Mouse (Mus musculus): ENCODE data around the gene Specc1. TPM values are rescaled to one million over a fixed set of nuclear protein-coding genes. Genes with fewer than 3 reads are reported as not detected.
A peak's percentile ranks its signal among the peaks of the same experiment; 100 is the strongest.

The Specc1 gene
- total RNA-seq, 2 experiments from 2014 or later = 38.6 to 39.0 TPM

DNA sequence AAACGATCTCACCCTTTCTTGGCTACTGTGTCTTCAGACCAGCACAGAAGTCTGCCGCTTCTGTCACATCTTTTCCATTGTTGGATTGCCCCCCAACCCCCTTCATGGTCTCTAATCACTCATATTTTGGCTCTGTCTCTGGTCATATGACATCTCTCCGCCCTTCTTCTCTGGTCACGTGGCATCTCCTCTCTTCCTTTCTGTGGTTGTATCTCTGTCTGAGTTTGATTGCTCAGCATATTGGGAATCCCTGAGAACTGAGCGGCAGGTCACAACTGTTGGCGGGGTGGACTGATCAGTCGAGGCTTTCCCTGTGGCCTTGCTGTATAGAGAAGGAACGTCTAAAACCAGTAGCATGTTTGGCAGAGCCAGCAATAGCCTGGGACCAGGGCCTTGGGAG lies 10.5 kb downstream of the Specc1 start:
- DNase-seq (ENCODE audit: low spot score in 2 of 2) = no peak

GRCm38 (mm10) chr11:61968875-61969274 lies 12.3 kb downstream of the Specc1 start:
- no peak for DNase-seq (ENCODE audit: low spot score in 2 of 2)

DNA sequence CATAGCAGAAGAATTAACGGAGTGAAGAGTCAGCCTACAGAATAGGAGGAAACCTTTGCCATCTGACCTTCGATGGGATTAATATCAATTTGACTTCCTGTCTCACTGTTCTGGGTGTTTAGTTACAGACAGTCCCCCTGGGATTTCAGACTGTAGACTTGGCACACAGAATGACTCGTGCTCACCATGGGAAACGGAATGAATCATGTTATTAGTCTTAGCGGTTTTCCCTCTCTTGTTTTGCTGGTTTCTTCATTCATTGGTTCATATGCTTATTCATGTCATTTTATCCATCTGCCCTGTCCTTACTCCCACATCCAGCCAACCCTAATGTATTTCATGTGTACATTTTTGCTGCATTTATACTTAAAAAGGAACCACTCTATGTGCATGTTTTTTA lies 14.3 kb downstream of the Specc1 start:
- no peak for DNase-seq (ENCODE audit: low spot score in 2 of 2)

DNA sequence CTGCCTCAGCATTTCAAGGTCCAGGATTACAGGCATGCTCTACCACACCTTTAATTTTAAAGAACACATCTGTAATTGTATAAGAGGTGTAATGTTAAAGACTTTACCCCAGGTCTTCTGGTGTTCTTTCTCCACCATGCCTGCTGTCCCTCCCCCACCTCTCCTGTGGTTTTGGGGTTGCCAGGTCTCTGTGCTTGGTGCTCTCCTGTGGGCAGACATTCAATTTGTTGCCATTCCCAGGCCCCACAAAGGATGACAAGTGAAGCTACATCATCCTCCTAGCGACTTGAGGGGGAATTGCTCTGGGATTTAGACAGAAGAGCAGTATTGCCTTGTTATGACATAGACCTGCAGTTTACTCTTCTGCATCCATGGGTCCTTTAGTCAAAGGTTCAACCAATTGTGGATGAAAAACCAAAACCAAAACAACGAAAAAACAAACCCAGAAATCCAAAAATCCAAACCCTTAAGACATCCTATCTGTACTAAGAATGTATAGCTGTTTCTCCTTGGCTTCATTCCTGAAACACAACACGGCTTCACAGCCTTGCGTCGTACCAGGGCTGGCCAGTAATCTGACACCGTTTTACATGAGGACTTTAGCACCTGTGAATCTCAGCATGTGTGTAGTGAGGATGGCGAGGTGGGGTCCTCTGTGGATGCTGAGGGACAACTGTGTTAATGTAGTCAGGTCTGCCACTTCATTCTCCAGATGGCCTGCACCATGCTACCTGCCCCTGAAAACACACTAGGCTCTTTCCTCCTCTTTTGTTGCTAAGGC lies 15.1 kb downstream of the Specc1 start:
- no peak for DNase-seq (ENCODE audit: low spot score in 2 of 2)

DNA sequence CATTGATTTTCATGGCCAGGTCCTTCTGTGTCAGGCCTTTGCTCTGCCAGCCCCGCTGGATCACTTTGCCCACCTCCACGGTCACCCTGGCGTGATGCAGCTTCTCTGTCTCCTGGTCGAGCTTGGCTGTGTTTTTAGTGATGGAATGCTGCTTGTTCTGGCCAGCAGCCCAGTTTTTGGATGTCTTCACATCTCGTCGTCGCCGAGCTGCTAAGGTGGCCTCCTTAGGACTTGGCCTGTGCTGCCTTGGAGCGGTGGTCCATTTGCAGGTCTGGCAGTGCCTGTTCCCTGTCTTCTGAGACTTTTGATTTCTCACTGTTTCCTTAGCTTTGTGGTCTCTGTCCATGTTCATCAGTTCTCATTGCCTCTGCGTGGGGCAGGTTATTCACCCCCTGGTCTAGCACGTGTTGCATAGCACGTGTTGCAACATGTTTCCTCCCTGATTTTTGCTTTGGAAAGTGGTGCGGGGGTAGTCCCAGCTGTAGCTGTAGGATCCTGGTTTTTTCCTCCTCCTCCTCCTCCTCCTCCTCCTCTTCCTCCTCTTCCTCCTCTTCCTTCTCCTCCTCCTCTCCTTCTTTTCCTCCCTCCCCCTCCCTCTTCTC lies 17.6 kb downstream of the Specc1 start:
- DNase-seq (ENCODE audit: low spot score in 2 of 2) = no peak

GRCm38 (mm10) chr11:61975783-61976182 lies 19.2 kb downstream of the Specc1 start:
- no peak for DNase-seq (ENCODE audit: low spot score in 2 of 2)

GRCm38 (mm10) chr11:61981285-61981684 lies 24.7 kb downstream of the Specc1 start:
- no peak for DNase-seq (ENCODE audit: low spot score in 2 of 2)

- DNase-seq (ENCODE audit: low spot score in 2 of 2) = no peak
Observed at GRCm38 (mm10) chr11:61982828-61983227, 26.3 kb downstream of the Specc1 start.

DNA sequence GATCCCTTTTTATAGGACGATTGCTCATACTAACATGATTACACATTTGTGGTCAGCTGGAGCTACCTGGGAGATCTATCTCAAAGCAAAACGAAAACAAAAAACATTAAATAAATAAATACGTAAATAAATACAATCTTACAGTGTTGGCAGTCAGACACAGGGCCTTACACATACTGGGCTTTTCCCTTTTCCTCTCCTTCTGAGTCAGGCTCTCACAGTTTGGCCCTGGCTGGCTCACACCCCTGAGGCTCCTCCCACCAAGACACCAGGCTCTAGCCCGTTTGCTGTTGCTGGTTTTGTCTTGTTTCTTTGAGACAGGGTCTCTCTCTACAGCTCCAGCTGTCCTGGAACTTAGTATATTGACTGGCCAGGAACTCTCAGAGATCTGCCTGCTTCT lies 30.4 kb downstream of the Specc1 start:
- DNase-seq (ENCODE audit: low spot score in 2 of 2) = no peak

- DNase-seq (ENCODE audit: low spot score in 2 of 2) = no peak
Observed at GRCm38 (mm10) chr11:61989647-61990046, 33.1 kb downstream of the Specc1 start.

DNA sequence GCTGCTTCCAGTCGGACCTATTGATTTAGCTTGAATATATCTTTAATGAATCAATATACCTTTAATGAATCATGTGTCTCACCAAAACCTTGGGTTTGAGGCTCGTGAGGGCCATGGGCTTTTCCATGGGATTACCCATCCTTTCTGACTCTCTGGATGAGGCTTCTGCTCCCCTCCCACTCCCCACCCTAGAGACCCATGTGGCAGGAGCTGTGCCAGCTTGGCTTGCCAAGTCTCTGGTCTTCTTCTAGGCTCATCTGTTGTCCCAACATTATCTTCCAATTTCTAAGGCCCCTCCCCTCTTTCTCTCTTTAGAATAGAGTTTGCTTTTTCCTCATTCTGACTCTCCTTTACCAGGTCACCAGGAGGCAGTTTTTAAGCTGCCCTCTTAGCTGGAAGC lies 35.0 kb downstream of the Specc1 start:
- DNase-seq (ENCODE audit: low spot score in 2 of 2) = peak in 1 of 2 experiments; percentile 31

DNA sequence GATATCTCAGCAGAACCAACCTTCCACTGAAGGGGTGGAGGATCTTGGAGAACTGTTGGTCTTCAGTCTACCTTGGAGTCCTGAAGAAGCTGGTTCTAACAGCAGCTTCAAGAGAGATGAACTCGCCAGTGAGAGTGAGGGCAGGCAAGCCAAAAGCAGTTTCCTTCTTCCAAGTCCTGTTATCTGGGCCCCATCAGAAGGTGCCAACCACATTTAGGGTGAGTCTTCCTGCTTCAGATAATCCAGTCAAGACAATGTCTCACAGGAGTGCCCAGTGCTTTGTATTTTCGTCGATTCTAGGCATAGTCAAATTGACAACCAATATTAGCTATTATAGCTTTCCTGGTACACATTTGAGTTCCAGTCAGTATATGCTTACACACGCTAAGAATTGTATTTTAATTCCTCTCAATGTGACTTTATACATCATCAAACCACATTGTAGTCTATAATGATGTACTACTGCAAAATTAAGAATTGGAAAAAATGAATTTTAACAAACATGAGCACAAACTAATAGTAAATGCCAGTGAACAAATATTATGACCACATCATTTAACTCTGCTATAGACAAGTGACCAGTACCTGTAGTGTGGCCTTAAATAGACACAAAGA lies 36.2 kb downstream of the Specc1 start:
- no peak for DNase-seq (ENCODE audit: low spot score in 2 of 2)

DNA sequence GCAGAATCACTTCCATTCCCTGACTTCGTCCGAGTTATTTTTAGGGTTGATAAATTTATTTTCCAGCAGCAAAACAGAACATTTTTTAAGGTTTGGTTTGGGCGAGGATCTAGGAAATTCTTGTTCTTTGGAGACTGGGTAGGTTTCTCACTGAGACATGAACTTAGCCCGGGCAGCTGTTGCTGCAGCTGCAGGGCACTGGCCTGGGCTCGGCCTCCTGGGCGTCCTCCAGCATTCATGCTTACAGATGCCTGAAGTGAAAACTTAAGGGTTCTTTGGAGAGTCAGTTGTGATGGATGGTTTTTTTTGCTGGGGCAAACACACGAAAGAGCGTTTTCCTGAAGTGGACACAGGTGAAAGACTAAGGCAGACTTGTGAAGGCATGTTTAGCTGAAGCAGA lies 42.9 kb downstream of the Specc1 start:
- no peak for DNase-seq (ENCODE audit: low spot score in 2 of 2)

DNA sequence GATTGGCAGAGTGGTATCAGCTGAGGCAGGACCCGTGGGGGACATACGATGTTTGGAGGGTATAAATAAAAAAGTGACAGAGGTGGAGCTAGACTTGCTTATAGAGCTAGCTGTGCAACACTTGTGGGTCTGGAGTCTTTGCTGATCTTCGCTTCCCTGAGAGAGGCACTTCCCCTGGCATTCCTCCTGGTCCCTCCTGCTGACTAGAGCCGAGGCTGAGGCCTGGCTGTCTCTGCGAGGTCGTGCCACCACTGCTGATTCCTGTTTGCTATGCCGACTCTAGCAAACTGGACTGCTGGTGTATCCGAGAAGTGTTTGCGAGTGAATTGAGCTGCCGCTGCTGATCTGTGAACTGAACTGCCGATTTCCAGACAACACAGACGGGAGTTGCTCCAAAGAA lies 43.5 kb downstream of the Specc1 start:
- DNase-seq (ENCODE audit: low spot score in 2 of 2) = no peak

- no peak for DNase-seq (ENCODE audit: low spot score in 2 of 2)
Observed at GRCm38 (mm10) chr11:62001977-62002376, 45.4 kb downstream of the Specc1 start.

DNA sequence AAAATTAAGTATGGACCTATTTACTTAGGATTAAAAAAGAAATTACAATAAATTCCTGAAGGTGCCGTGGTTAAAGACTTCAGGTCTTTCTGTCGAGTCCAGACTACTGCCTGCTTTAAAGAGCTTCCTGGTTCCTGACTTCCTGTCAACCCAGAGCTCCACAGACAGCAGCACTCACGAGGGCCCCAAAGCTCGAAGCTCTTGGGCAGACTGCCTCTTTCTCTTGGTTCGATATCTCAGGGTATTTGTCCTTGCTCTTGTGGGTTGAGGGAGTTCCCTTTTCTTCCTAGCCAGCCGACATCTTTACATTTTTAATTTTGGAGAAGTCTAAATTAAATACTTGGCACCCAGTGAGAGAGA lies 48.3 kb downstream of the Specc1 start:
- no peak for DNase-seq (ENCODE audit: low spot score in 2 of 2)

- DNase-seq (ENCODE audit: low spot score in 2 of 2) = peak in 1 of 2 experiments; percentile 28
Observed at GRCm38 (mm10) chr11:62005241-62005910, 48.8 kb downstream of the Specc1 start.

DNA sequence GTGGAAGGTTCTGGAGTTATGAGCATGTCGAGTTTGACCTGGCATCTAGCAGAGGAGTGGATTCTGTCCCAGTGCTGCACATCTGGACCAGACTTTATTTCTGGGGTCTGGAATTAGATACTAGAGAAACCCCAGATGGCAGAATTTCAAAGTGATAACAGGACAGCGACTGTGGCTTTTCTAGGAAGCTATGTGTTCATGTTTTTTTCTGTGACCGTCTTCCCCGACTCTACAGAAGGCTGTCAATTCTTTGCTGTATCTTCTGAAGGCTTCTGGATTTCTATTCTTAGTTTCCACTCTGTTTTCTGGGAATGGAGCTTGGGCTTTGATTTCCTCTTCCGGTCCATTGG lies 49.3 kb downstream of the Specc1 start:
- no peak for DNase-seq (ENCODE audit: low spot score in 2 of 2)

DNA sequence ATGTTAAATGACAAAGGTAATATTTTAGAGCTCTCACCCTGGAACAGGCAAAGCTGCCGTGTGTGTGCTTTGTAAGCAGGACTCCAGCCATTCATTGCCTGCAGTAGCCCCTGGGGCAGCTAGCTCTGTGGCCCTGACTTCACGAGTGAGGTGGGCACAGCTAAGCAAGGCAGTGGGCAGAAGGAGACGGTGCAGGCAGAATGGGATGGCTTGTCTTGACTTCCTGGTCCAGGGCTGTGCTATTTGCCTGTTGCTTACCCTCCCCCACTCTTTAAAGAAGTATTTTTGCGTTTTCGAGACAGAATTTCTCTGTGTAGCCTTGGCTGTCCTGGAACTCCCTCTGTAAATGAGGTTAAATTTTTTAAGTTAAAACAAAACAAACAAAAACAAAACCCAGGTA lies 50.1 kb downstream of the Specc1 start:
- DNase-seq (ENCODE audit: low spot score in 2 of 2) = no peak

DNA sequence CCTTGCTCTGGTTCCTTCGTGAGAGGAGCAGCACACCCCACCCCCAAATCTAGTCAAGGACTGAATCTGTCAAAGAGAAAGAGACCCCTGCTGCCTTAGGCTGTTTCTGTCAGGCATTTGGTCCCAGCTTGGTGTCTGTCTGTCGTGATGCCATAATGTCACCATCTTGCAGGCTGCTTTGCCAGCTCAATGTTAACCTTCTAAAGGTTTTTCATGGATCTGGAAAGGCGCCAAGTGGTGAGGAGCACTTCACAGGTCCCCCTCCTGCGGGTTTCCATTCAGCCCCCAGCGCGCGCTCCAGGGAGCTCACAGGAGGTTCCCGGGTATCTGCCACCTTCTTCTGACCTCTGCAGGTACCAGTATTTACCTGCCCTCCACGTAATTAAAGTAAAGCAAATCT lies 51.4 kb downstream of the Specc1 start:
- DNase-seq (ENCODE audit: low spot score in 2 of 2) = no peak

GRCm38 (mm10) chr11:62010625-62011231 lies 54.2 kb downstream of the Specc1 start:
- DNase-seq (ENCODE audit: low spot score in 2 of 2) = no peak

- DNase-seq (ENCODE audit: low spot score in 2 of 2) = no peak
Observed at GRCm38 (mm10) chr11:62012039-62012438, 55.5 kb downstream of the Specc1 start.

All from layer of hippocampus, postnatal 10 days (tissue).